Comparison of ENCODE assay signal across 8 mouse cellular contexts in the genomic region with DNA sequence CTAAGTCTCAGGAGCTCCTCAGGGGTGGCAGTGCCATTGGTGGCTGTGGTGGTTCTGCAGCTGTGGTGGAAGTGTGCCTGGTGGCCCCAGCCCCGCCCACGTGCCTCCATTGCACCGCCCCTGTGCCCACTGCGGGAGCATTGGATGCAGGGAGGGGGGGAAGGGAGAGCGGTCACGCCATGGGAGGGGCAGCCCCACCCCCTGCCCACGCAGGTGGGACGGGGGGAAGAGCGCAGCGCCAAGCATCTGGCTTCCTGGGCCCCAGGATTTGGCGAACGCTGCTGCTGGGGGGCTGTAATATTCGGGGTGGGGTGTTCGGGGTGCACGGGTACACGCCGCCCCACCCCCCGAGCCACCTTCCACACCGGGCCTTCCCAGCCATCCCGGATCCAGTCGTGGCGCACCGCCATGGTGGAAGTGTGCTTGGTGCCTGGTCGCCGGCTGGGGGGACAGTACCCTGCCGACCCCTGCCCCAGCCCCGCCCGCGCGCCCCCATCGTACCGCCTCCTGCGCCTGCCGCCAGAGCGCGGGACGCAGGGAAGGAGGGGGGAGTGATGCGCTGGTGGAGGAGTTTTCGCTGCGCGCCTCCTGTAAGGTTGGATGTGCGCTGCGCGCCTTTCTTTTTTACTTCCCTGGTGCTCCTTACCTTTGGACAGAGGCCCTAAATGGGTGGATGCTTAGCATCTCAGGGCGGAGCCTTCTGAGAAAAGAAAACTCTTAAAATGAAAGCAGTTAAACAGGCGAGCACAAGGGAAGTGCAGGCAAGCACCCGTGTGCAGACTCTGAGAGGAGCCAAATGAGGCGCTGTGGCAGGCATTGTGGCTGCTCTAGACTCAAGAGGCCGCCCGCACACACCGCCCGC. TPM values are rescaled to one million over a fixed set of nuclear protein-coding genes. Genes with fewer than 3 reads are reported as not detected.
A peak's percentile ranks its signal among the peaks of the same experiment; 100 is the strongest.
DNase-seq lines count a peak whose midpoint lies in the region; ATAC-seq and TF ChIP-seq lines count a peak whose summit lies in the region.

No protein-coding gene starts in this region.

- H3K4me3 ChIP-seq in kidney, embryonic 15.5 days (replicated peaks) = peak overlapping the region; percentile 65
- H3K4me3 ChIP-seq in embryonic facial prominence, embryonic 11.5 days (ENCODE audit: low read depth, low read length) = peak overlapping the region; percentile 46
- H3K4me3 ChIP-seq in hindbrain, embryonic 13.5 days = peak overlapping the region; percentile 59
- H3K4me3 ChIP-seq in liver, postnatal 0 days (ENCODE audit: low read depth, low read length) = peak overlapping the region; percentile 58
- H3K4me3 ChIP-seq in olfactory bulb, adult 2 months (ENCODE audit: insufficient read depth, low read depth, low read length) = peak overlapping the region; percentile 59

- no peaks in the 10 kb centered on the region for H3K9me3 ChIP-seq in kidney, embryonic 15.5 days (replicated peaks)
- no peaks in the 10 kb centered on the region for H3K9me3 ChIP-seq in embryonic facial prominence, embryonic 11.5 days (replicated peaks; ENCODE audit: control insufficient read depth, low read length)
- peaks cover 7% of the 10 kb centered on the region; the same call in 1 of the 2 replicates for H3K9me3 ChIP-seq in hindbrain, embryonic 13.5 days
- H3K9me3 ChIP-seq in liver, postnatal 0 days (ENCODE audit: low read length) = no peaks in the 10 kb centered on the region

- no peaks in the 10 kb centered on the region for H3K27me3 ChIP-seq in kidney, embryonic 15.5 days
- H3K27me3 ChIP-seq in embryonic facial prominence, embryonic 11.5 days (ENCODE audit: control insufficient read depth, insufficient read depth, low read length) = no peaks in the 10 kb centered on the region
- no peaks in the 10 kb centered on the region for H3K27me3 ChIP-seq in hindbrain, embryonic 13.5 days
- H3K27me3 ChIP-seq in liver, postnatal 0 days (ENCODE audit: insufficient read depth, low read length) = no peaks in the 10 kb centered on the region

- peak; percentile 96 for ATAC-seq in kidney, embryonic 15.5 days (replicated peaks; ENCODE audit: low FRiP score)
- peak; percentile 90 for ATAC-seq in embryonic facial prominence, embryonic 11.5 days (replicated peaks; ENCODE audit: insufficient number of reproducible peaks, low FRiP score, low TSS enrichment, low read depth)
- ATAC-seq in hindbrain, embryonic 13.5 days (ENCODE audit: low FRiP score) = peak; percentile 93
- peak; percentile 82 for ATAC-seq in liver, postnatal 0 days

- DNase-seq in kidney, adult 18-20 months = no peak
- peak; percentile 57 for DNase-seq in WW6 (ENCODE audit: low read depth, low spot score)
- peak; percentile 72 for DNase-seq in embryonic facial prominence, embryonic 11.5 days (ENCODE audit: low spot score)
- DNase-seq in liver, postnatal 0 days = peak; percentile 56
- no peak for DNase-seq in layer of hippocampus, postnatal 14 days (ENCODE audit: low spot score in 2 of 2)

- no peak for TF ChIP-seq POLR2A in olfactory bulb, adult 2 months (IDR thresholded peaks at IDR 0.05; ENCODE audit: insufficient read depth, low read depth, low read length)

- peak overlapping the region; percentile 89 for H3K27ac ChIP-seq in kidney, embryonic 15.5 days
- 0 out of 2 replicates have a peak overlapping the region, but pooled peaks have one; percentile 7 for H3K27ac ChIP-seq in embryonic facial prominence, embryonic 11.5 days (replicated peaks; ENCODE audit: low read depth, low read length)
- peak overlapping the region; percentile 92 for H3K27ac ChIP-seq in hindbrain, embryonic 13.5 days
- no peak overlapping the region for H3K27ac ChIP-seq in liver, postnatal 0 days (ENCODE audit: low read depth)
- peak overlapping the region; percentile 75 for H3K27ac ChIP-seq in olfactory bulb, adult 2 months (ENCODE audit: insufficient read depth, low read depth, low read length)

- H3K4me1 ChIP-seq in kidney, embryonic 15.5 days = peaks cover 5% of the 10 kb centered on the region
- no peaks in the 10 kb centered on the region for H3K4me1 ChIP-seq in embryonic facial prominence, embryonic 11.5 days (ENCODE audit: control insufficient read depth, insufficient read depth, low read length)
- peaks cover 5% of the 10 kb centered on the region for H3K4me1 ChIP-seq in hindbrain, embryonic 13.5 days (replicated peaks)
- no peaks in the 10 kb centered on the region for H3K4me1 ChIP-seq in liver, postnatal 0 days (ENCODE audit: insufficient read depth)
- H3K4me1 ChIP-seq in olfactory bulb, adult 2 months (ENCODE audit: control insufficient read depth, insufficient read depth, low read length) = peaks cover 4% of the 10 kb centered on the region; the same call in 1 of the 2 replicates

- no peaks in the 10 kb centered on the region for H3K36me3 ChIP-seq in kidney, embryonic 15.5 days
- H3K36me3 ChIP-seq in embryonic facial prominence, embryonic 11.5 days (replicated peaks; ENCODE audit: control insufficient read depth, insufficient read depth, low read depth, low read length) = no peaks in the 10 kb centered on the region
- no peaks in the 10 kb centered on the region for H3K36me3 ChIP-seq in hindbrain, embryonic 13.5 days
- no peaks in the 10 kb centered on the region for H3K36me3 ChIP-seq in liver, postnatal 0 days (replicated peaks; ENCODE audit: insufficient read depth, low read length)

- no peak for TF ChIP-seq CTCF in liver, postnatal 0 days (IDR thresholded peaks at IDR 0.05; ENCODE audit: low read depth)
- TF ChIP-seq CTCF in olfactory bulb, adult 2 months (IDR thresholded peaks at IDR 0.05; ENCODE audit: insufficient read depth, low read depth, low read length) = no peak

- peak overlapping the region; percentile 75 for H3K9ac ChIP-seq in kidney, embryonic 15.5 days
- H3K9ac ChIP-seq in embryonic facial prominence, embryonic 11.5 days (replicated peaks; ENCODE audit: low read length) = peak overlapping the region; percentile 75
- peak overlapping the region; percentile 84 for H3K9ac ChIP-seq in hindbrain, embryonic 13.5 days
- peak overlapping the region; percentile 33; the same call in 1 of the 2 replicates for H3K9ac ChIP-seq in liver, postnatal 0 days (replicated peaks)

- 2% methylated on average over 51 of the region's 52 CpGs for WGBS in kidney, embryonic 15.5 days
- 1% methylated on average over 35 of the region's 52 CpGs for WGBS in embryonic facial prominence, embryonic 11.5 days
- WGBS in hindbrain, embryonic 13.5 days = 2% methylated on average over 52 of the region's 52 CpGs
- 2% methylated on average over 47 of the region's 52 CpGs for WGBS in liver, postnatal 0 days (ENCODE audit: insufficient replicate concordance)
- 3% methylated on average over 51 of the region's 52 CpGs for WGBS in olfactory bulb, adult 2 months

- no peak for TF ChIP-seq EP300 in liver, postnatal 0 days (IDR thresholded peaks at IDR 0.05; ENCODE audit: low read depth)

- H3K4me2 ChIP-seq in kidney, embryonic 15.5 days = peak overlapping the region; percentile 91
- peak overlapping the region; percentile 73 for H3K4me2 ChIP-seq in embryonic facial prominence, embryonic 11.5 days (ENCODE audit: low read depth, low read length)
- H3K4me2 ChIP-seq in hindbrain, embryonic 13.5 days = peak overlapping the region; percentile 75
- peak overlapping the region; percentile 85 for H3K4me2 ChIP-seq in liver, postnatal 0 days (ENCODE audit: low read depth, low read length)

RNA-seq across cellular contexts. Expression of a gene that starts 31.4 kb away (rescaled TPM):
- polyA plus RNA-seq in kidney, embryonic 15.5 days (2015; fragmentation: Nextera tagmentation; extraction: Ambion mirVana) = not detected in 2 replicates
- polyA plus RNA-seq in embryonic facial prominence, embryonic 11.5 days (2014; fragmentation: Nextera tagmentation; extraction: Ambion mirVana) = not detected in 2 replicates
- polyA plus RNA-seq in hindbrain, embryonic 13.5 days (2015; fragmentation: Nextera tagmentation; extraction: Ambion mirVana) = not detected in 2 replicates
- not detected in 2 replicates for polyA plus RNA-seq in liver, postnatal 0 days (2015; fragmentation: Nextera tagmentation; extraction: Ambion mirVana)
- not detected in 2 replicates for polyA plus RNA-seq in olfactory bulb, adult 2 months (2012; ENCODE audit: insufficient read depth, insufficient read length, low replicate concordance, missing spikeins)
- total RNA-seq in layer of hippocampus, postnatal 14 days (2021) = not detected

Comparison
In these comparisons a context has a peak if more than half of its experiments do, and no peak if none do; other contexts are left out.
1. H3K9ac ChIP-seq: peak in every context shown above with its lines; median percentile 84 in hindbrain, embryonic 13.5 days; 75 in kidney, embryonic 15.5 days; 75 in embryonic facial prominence, embryonic 11.5 days; 33 in liver, postnatal 0 days.
2. DNase-seq: peak in WW6 (single experiment), embryonic facial prominence, embryonic 11.5 days (single experiment) and liver, postnatal 0 days (single experiment); none in kidney, adult 18-20 months (single experiment) and layer of hippocampus, postnatal 14 days (0 of 2).
3. Peak in every context shown above with its lines, with median percentiles within 50 percentile points of each other: ATAC-seq, H3K4me2 ChIP-seq and H3K4me3 ChIP-seq.